ENCODE assay signal across 27 mouse cellular contexts in the genomic region with DNA sequence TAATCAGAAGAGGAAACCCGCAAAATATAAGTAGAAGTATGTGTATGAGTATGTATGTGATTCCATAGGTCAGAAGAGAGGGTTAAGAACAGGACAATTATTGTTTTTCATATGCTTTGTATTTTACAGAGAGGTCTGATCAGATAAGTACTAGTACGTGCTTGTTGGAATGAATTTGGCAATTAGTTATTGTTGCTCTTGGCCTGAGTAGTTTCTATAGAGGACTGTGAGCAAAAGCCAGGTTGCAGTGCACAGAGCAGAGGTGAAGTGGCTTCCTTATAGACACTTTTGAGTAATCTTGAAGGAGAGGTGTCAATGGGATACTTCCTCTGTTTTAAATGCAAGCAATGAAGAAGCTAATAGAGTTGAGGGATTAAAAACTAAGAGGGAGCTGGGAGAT.
"Had no signal": no experiment of that assay in that cellular context is flagged by ENCODE, and none has a peak within 500 bp of the region (broad histone marks: within the 10 kb centered on the region; RNA-seq: fewer than 3 reads in every experiment).

No protein-coding gene starts in this region.

- H3K27me3 ChIP-seq: embryonic facial prominence, embryonic 12.5 days; embryonic facial prominence, embryonic 13.5 days; embryonic facial prominence, embryonic 15.5 days; forebrain, embryonic 12.5 days; forebrain, embryonic 13.5 days; forebrain, embryonic 15.5 days had no signal

- H3K4me1 ChIP-seq: embryonic facial prominence, embryonic 10.5 days; embryonic facial prominence, embryonic 12.5 days; embryonic facial prominence, embryonic 13.5 days; embryonic facial prominence, embryonic 15.5 days; forebrain, embryonic 10.5 days; forebrain, embryonic 12.5 days; forebrain, embryonic 13.5 days; forebrain, embryonic 15.5 days; heart, embryonic 10.5 days had no signal

- H3K9me3 ChIP-seq: embryonic facial prominence, embryonic 10.5 days; embryonic facial prominence, embryonic 12.5 days; embryonic facial prominence, embryonic 13.5 days; embryonic facial prominence, embryonic 15.5 days; forebrain, embryonic 10.5 days; forebrain, embryonic 12.5 days; forebrain, embryonic 13.5 days; forebrain, embryonic 15.5 days; heart, embryonic 10.5 days had no signal

- H3K9ac ChIP-seq: embryonic facial prominence, embryonic 12.5 days; embryonic facial prominence, embryonic 13.5 days; embryonic facial prominence, embryonic 15.5 days; forebrain, embryonic 12.5 days; forebrain, embryonic 13.5 days; forebrain, embryonic 15.5 days; forebrain, postnatal 0 days had no signal

- H3K4me2 ChIP-seq: embryonic facial prominence, embryonic 12.5 days; embryonic facial prominence, embryonic 13.5 days; embryonic facial prominence, embryonic 15.5 days; forebrain, embryonic 12.5 days; forebrain, embryonic 13.5 days; forebrain, embryonic 15.5 days; heart, embryonic 11.5 days had no signal

- H3K4me3 ChIP-seq: embryonic facial prominence, embryonic 10.5 days; embryonic facial prominence, embryonic 12.5 days; embryonic facial prominence, embryonic 13.5 days; embryonic facial prominence, embryonic 15.5 days; erythroblast, embryonic 14.5 days; forebrain, embryonic 10.5 days; forebrain, embryonic 12.5 days; forebrain, embryonic 13.5 days; forebrain, embryonic 15.5 days; gastrocnemius, adult 2 months; heart, adult 2 months; heart, embryonic 10.5 days had no signal

- H3K27ac ChIP-seq: embryonic facial prominence, embryonic 10.5 days; embryonic facial prominence, embryonic 12.5 days; embryonic facial prominence, embryonic 13.5 days; embryonic facial prominence, embryonic 15.5 days; forebrain, embryonic 10.5 days; forebrain, embryonic 12.5 days; forebrain, embryonic 13.5 days; forebrain, embryonic 15.5 days; gastrocnemius, adult 2 months; heart, adult 2 months; heart, embryonic 10.5 days had no signal

- H3K36me3 ChIP-seq: embryonic facial prominence, embryonic 10.5 days; embryonic facial prominence, embryonic 12.5 days; embryonic facial prominence, embryonic 13.5 days; embryonic facial prominence, embryonic 15.5 days; forebrain, embryonic 10.5 days; forebrain, embryonic 12.5 days; forebrain, embryonic 15.5 days; heart, embryonic 10.5 days had no signal

- DNase-seq: cerebellum, adult 8-10 months; cerebellum, adult 9-10 months; cerebellum, postnatal 10 days; cerebellum, postnatal 14 days; cerebellum, postnatal 25 days; cerebellum, postnatal 36 days; embryo, embryonic 11 days; forebrain, postnatal 0 days; gastrocnemius, adult 2 months; gastrocnemius, postnatal 10 days; gastrocnemius, postnatal 14 days; gastrocnemius, postnatal 25 days; gastrocnemius, postnatal 36 days; heart, adult 11 months; heart, adult 18-20 months; heart, adult 2 months had no signal
